In the genomic region with DNA sequence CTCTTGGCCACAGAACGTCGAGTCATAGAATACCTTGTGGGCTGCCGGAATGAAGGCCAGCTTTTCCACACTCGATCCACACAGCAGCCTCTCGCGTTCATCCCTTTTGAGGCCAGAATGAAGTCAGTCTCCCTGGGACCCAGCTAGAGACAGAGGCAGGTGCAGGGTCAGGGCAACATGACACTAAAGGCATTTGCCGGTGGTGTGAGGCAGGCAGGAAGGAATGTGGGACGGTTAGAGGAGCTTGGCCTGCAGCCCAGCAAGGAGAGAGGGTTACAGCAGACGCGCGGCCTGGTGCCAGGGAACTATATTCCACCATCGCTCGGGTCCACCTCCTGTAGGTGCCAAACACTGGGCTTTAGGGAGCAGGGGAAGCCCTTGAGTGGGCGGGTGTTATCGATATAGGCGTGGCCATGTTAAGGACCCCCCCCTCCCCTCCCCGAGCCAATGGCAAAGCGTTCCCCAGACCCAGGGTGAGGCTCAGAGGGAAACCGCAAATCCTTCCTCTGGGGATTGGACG, we compare ENCODE assay signal across 7 mouse cellular contexts. TPM values are rescaled to one million over a fixed set of nuclear protein-coding genes. Genes with fewer than 3 reads are reported as not detected.
DNase-seq lines count a peak whose midpoint lies in the region; ATAC-seq and TF ChIP-seq lines count a peak whose summit lies in the region.

No protein-coding gene starts in this region.

- H3K9me3 ChIP-seq in hindbrain, postnatal 0 days (ENCODE audit: low read length): no peaks in the 10 kb centered on the region

- H3K4me2 ChIP-seq in hindbrain, postnatal 0 days (ENCODE audit: low read depth, low read length): no peak overlapping the region

- TF ChIP-seq CTCF in Patski (IDR thresholded peaks at IDR 0.05): no peak
- no peak for TF ChIP-seq CTCF in brain, embryonic 14.5 days (IDR thresholded peaks at IDR 0.05; ENCODE audit: borderline replicate concordance, extremely low read depth, insufficient read depth, insufficient read length)
- no peak for TF ChIP-seq CTCF in hindbrain, postnatal 0 days (IDR thresholded peaks at IDR 0.05; ENCODE audit: low read depth)

- no peaks in the 10 kb centered on the region for H3K36me3 ChIP-seq in hindbrain, postnatal 0 days (ENCODE audit: insufficient read depth, low read length)

- CTCF ChIA-PET in Patski (lab: Charles Lee): interaction anchor here (1.3 to 1.5 kb wide), 2 partner anchors 8 to 10 kb away, joined by 4 to 5 read pairs; no protein-coding TSS in a partner anchor

- in situ Hi-C loops in Patski (cut with MboI; ENCODE audit: low pct_unique_long_range_greater_than_20kb): no loop called here

- H3K27ac ChIP-seq in hindbrain, postnatal 0 days: no peak overlapping the region

- TF ChIP-seq POLR2A in brain, embryonic 14.5 days (IDR thresholded peaks at IDR 0.05; ENCODE audit: borderline replicate concordance, extremely low read depth, insufficient read depth, insufficient read length, poor library complexity, severe bottlenecking): no peak

- H3K9ac ChIP-seq in hindbrain, postnatal 0 days (replicated peaks; ENCODE audit: low read length): no peak overlapping the region

- peak; percentile 94 for ATAC-seq in Patski
- peak; percentile 31; the same call in 1 of the 2 replicates for ATAC-seq in hindbrain, postnatal 0 days

- 13% methylated on average over 20 of the region's 20 CpGs for WGBS in hindbrain, postnatal 0 days

- no peaks in the 10 kb centered on the region for H3K4me1 ChIP-seq in hindbrain, postnatal 0 days (ENCODE audit: insufficient read depth, low read length)

- POLR2A ChIA-PET in Patski (lab: Charles Lee): no interaction called here

- H3K4me3 ChIP-seq in hindbrain, postnatal 0 days (ENCODE audit: low read length): no peak overlapping the region

- DNase-seq in Patski (ENCODE audit: low read depth, low spot score): peak; percentile 70
- DNase-seq in brain, embryonic 14.5 days (ENCODE audit: low read depth): peak; percentile 63
- DNase-seq in gastrocnemius, adult 8-10 months (ENCODE audit: low spot score in 2 of 2): peak; percentile 67 to 86
- DNase-seq in hindbrain, postnatal 0 days (ENCODE audit: low spot score): peak; percentile 28
- peak; percentile 73 for DNase-seq in lung, postnatal 10 days
- DNase-seq in urinary bladder, adult 2 months (ENCODE audit: low spot score): peak; percentile 34
- DNase-seq in layer of hippocampus, postnatal 36 days: no peak

- no peaks in the 10 kb centered on the region for H3K27me3 ChIP-seq in Patski
- no peaks in the 10 kb centered on the region for H3K27me3 ChIP-seq in hindbrain, postnatal 0 days (ENCODE audit: insufficient read depth, low read length)

RNA-seq across cellular contexts. Expression of gene Izumo2, which starts 11.3 kb away (rescaled TPM):
- not detected for polyA plus RNA-seq in Patski (2021)
- polyA plus RNA-seq in brain, embryonic 14.5 days (2012; rRNA removed): not detected in 2 replicates
- total RNA-seq in gastrocnemius, adult 8-10 months (2022): not detected
- total RNA-seq in hindbrain, postnatal 0 days (2014; rRNA removed): not detected in 2 replicates
- polyA plus RNA-seq in hindbrain, postnatal 0 days (2015; fragmentation: Nextera tagmentation; extraction: Ambion mirVana): not detected in 2 replicates
- not detected in 2 replicates for polyA plus RNA-seq in urinary bladder, adult 2 months (2012; rRNA removed)
- total RNA-seq in layer of hippocampus, postnatal 36 days (2021): not detected

RNA-seq across cellular contexts. Expression of gene Myh14, which starts 26.6 kb away (rescaled TPM):
- 0.31 TPM for polyA plus RNA-seq in Patski (2021)
- 0.72 and 1.8 TPM in 2 replicates for polyA plus RNA-seq in brain, embryonic 14.5 days (2012; rRNA removed)
- 10 to 100 TPM; 38.7 to 58.3 (median 42.5) TPM for total RNA-seq in gastrocnemius, adult 8-10 months (2022)
- total RNA-seq in hindbrain, postnatal 0 days (2014; rRNA removed): 9.7 and 10.9 TPM in 2 replicates
- 9.3 and 10.6 TPM in 2 replicates for polyA plus RNA-seq in hindbrain, postnatal 0 days (2015; fragmentation: Nextera tagmentation; extraction: Ambion mirVana)
- polyA plus RNA-seq in urinary bladder, adult 2 months (2012; rRNA removed): 8.7 and 16.9 TPM in 2 replicates
- 10 to 100 TPM; 27.7 to 28.1 TPM for total RNA-seq in layer of hippocampus, postnatal 36 days (2021)

RNA-seq across cellular contexts. Expression of gene Vrk3, which starts 51.0 kb away (rescaled TPM):
- 51.5 TPM for polyA plus RNA-seq in Patski (2021)
- polyA plus RNA-seq in brain, embryonic 14.5 days (2012; rRNA removed): 31.1 and 45.0 TPM in 2 replicates
- total RNA-seq in gastrocnemius, adult 8-10 months (2022): 10 to 100 TPM; 19.9 to 23.5 (median 21.6) TPM
- 22.3 and 25.3 TPM in 2 replicates for total RNA-seq in hindbrain, postnatal 0 days (2014; rRNA removed)
- 28.2 and 33.0 TPM in 2 replicates for polyA plus RNA-seq in hindbrain, postnatal 0 days (2015; fragmentation: Nextera tagmentation; extraction: Ambion mirVana)
- polyA plus RNA-seq in urinary bladder, adult 2 months (2012; rRNA removed): 29.9 and 36.3 TPM in 2 replicates
- total RNA-seq in layer of hippocampus, postnatal 36 days (2021): 10 to 100 TPM; 31.8 to 34.8 TPM

RNA-seq across cellular contexts. Expression of gene Zfp473, which starts 53.6 kb away (rescaled TPM):
- polyA plus RNA-seq in Patski (2021): 1.8 TPM
- 1.0 and 1.1 TPM in 2 replicates for polyA plus RNA-seq in brain, embryonic 14.5 days (2012; rRNA removed)
- under 1 TPM in 1 of 4 experiments, not detected in 3; 0.13 TPM for total RNA-seq in gastrocnemius, adult 8-10 months (2022)
- total RNA-seq in hindbrain, postnatal 0 days (2014; rRNA removed): 0.84 and 1.8 TPM in 2 replicates
- polyA plus RNA-seq in hindbrain, postnatal 0 days (2015; fragmentation: Nextera tagmentation; extraction: Ambion mirVana): 0.68 and 0.73 TPM in 2 replicates
- 0.32 and 0.41 TPM in 2 replicates for polyA plus RNA-seq in urinary bladder, adult 2 months (2012; rRNA removed)
- total RNA-seq in layer of hippocampus, postnatal 36 days (2021): under 1 TPM; 0.22 to 0.38 TPM

Comparison
In these comparisons a context has a peak if more than half of its experiments do, and no peak if none do; other contexts are left out.
1. DNase-seq: peak in Patski (single experiment), brain, embryonic 14.5 days (single experiment), gastrocnemius, adult 8-10 months (2 of 2), hindbrain, postnatal 0 days (single experiment), lung, postnatal 10 days (single experiment) and urinary bladder, adult 2 months (single experiment); none in layer of hippocampus, postnatal 36 days (0 of 2).